Mouse (Mus musculus): ENCODE measurements at regions not wholly inside any gene's neighbourhood (a gene's known extent, or its start where the extent isn't known, plus 50 kb on each side); places are given as distances from the start of the nearest gene placed in this dataset.
A peak's percentile ranks its signal among the peaks of the same experiment; 100 is the strongest.

GRCm38 (mm10) chr4:105336557-105336956 lies 179.4 kb downstream of the Plpp3 start:
- DNase-seq (ENCODE audit: low spot score in 2 of 2), result no peak
- H3K4me3 ChIP-seq, result no peak overlapping the region
- no peak for TF ChIP-seq CTCF (conservative IDR thresholded peaks at IDR 0.05)
- H3K27ac ChIP-seq, result no peak overlapping the region

GRCm38 (mm10) chr4:105338131-105338530 lies 181.0 kb downstream of the Plpp3 start:
- no peak overlapping the region for H3K27ac ChIP-seq
- H3K4me3 ChIP-seq, result no peak overlapping the region
- DNase-seq (ENCODE audit: low spot score in 2 of 2), result no peak
- TF ChIP-seq CTCF (conservative IDR thresholded peaks at IDR 0.05), result no peak

GRCm38 (mm10) chr4:105338861-105339260 lies 181.7 kb downstream of the Plpp3 start:
- no peak overlapping the region for H3K27ac ChIP-seq
- TF ChIP-seq CTCF (conservative IDR thresholded peaks at IDR 0.05), result no peak
- DNase-seq (ENCODE audit: low spot score in 2 of 2), result no peak
- H3K4me3 ChIP-seq, result no peak overlapping the region

- H3K4me3 ChIP-seq, result no peak overlapping the region
- DNase-seq (ENCODE audit: low spot score in 2 of 2), result no peak
These were observed 184.1 kb downstream of the Plpp3 start for GRCm38 (mm10) chr4:105341274-105341673.

GRCm38 (mm10) chr4:105346846-105347245 lies 189.7 kb downstream of the Plpp3 start:
- no peak for TF ChIP-seq CTCF (conservative IDR thresholded peaks at IDR 0.05)

More at GRCm38 (mm10) chr4:105341274-105341673, 184.1 kb downstream of the Plpp3 start:
- TF ChIP-seq CTCF (conservative IDR thresholded peaks at IDR 0.05), result no peak
- no peak overlapping the region for H3K27ac ChIP-seq

GRCm38 (mm10) chr4:105347911-105348310 lies 190.8 kb downstream of the Plpp3 start:
- Histone ChIP-seq H3K27ac (no peak overlapping the region), H3K4me3 (no peak overlapping the region)
- no peak for DNase-seq (ENCODE audit: low spot score in 2 of 2)
- no peak for TF ChIP-seq CTCF (conservative IDR thresholded peaks at IDR 0.05)

More at GRCm38 (mm10) chr4:105346846-105347245, 189.7 kb downstream of the Plpp3 start:
- DNase-seq (ENCODE audit: low spot score in 2 of 2), result no peak
- H3K27ac ChIP-seq, result no peak overlapping the region
- H3K4me3 ChIP-seq, result no peak overlapping the region

GRCm38 (mm10) chr4:105349316-105350207 lies 192.4 kb downstream of the Plpp3 start:
- DNase-seq (ENCODE audit: low spot score in 2 of 2), result no peak
- no peak for TF ChIP-seq CTCF (conservative IDR thresholded peaks at IDR 0.05)
- Histone ChIP-seq H3K4me3 (no peak overlapping the region), H3K27ac (no peak overlapping the region)

- peak; percentile 41 for TF ChIP-seq CTCF (conservative IDR thresholded peaks at IDR 0.05)
- no peak for DNase-seq (ENCODE audit: low spot score in 2 of 2)
- Histone ChIP-seq H3K4me3 (no peak overlapping the region), H3K27ac (no peak overlapping the region)
These were observed 195.2 kb downstream of the Plpp3 start for GRCm38 (mm10) chr4:105352342-105352741.

GRCm38 (mm10) chr4:105352953-105353352 lies 195.8 kb downstream of the Plpp3 start:
- no peak for DNase-seq (ENCODE audit: low spot score in 2 of 2)

GRCm38 (mm10) chr4:105354097-105354496 lies 196.9 kb downstream of the Plpp3 start:
- Histone ChIP-seq H3K27ac (no peak overlapping the region), H3K4me3 (no peak overlapping the region)
- no peak for DNase-seq (ENCODE audit: low spot score in 2 of 2)
- no peak for TF ChIP-seq CTCF (conservative IDR thresholded peaks at IDR 0.05)

More at GRCm38 (mm10) chr4:105352953-105353352, 195.8 kb downstream of the Plpp3 start:
- no peak overlapping the region for H3K4me3 ChIP-seq
- TF ChIP-seq CTCF (conservative IDR thresholded peaks at IDR 0.05), result no peak
- H3K27ac ChIP-seq, result no peak overlapping the region

- TF ChIP-seq CTCF (conservative IDR thresholded peaks at IDR 0.05), result no peak
- Histone ChIP-seq H3K4me3 (no peak overlapping the region), H3K27ac (no peak overlapping the region)
- DNase-seq (ENCODE audit: low spot score in 2 of 2), result no peak
These were observed 199.5 kb downstream of the Plpp3 start for GRCm38 (mm10) chr4:105356616-105357015.

- Histone ChIP-seq H3K27ac (no peak overlapping the region), H3K4me3 (no peak overlapping the region)
- DNase-seq (ENCODE audit: low spot score in 2 of 2), result no peak
- TF ChIP-seq CTCF (conservative IDR thresholded peaks at IDR 0.05), result no peak
These were observed 201.6 kb downstream of the Plpp3 start for GRCm38 (mm10) chr4:105358725-105359124.

GRCm38 (mm10) chr4:105364496-105364895 lies 207.3 kb downstream of the Plpp3 start:
- H3K27ac ChIP-seq, result no peak overlapping the region

GRCm38 (mm10) chr4:105365076-105365475 lies 207.9 kb downstream of the Plpp3 start:
- no peak for DNase-seq (ENCODE audit: low spot score in 2 of 2)
- Histone ChIP-seq H3K4me3 (no peak overlapping the region), H3K27ac (no peak overlapping the region)
- no peak for TF ChIP-seq CTCF (conservative IDR thresholded peaks at IDR 0.05)

More at GRCm38 (mm10) chr4:105364496-105364895, 207.3 kb downstream of the Plpp3 start:
- DNase-seq (ENCODE audit: low spot score in 2 of 2), result no peak
- TF ChIP-seq CTCF (conservative IDR thresholded peaks at IDR 0.05), result no peak
- H3K4me3 ChIP-seq, result no peak overlapping the region

Data from layer of hippocampus, adult 2 months (tissue).